Mouse (Mus musculus): ENCODE measurements around the gene Tcte1.

Tcte1 gene

DNA sequence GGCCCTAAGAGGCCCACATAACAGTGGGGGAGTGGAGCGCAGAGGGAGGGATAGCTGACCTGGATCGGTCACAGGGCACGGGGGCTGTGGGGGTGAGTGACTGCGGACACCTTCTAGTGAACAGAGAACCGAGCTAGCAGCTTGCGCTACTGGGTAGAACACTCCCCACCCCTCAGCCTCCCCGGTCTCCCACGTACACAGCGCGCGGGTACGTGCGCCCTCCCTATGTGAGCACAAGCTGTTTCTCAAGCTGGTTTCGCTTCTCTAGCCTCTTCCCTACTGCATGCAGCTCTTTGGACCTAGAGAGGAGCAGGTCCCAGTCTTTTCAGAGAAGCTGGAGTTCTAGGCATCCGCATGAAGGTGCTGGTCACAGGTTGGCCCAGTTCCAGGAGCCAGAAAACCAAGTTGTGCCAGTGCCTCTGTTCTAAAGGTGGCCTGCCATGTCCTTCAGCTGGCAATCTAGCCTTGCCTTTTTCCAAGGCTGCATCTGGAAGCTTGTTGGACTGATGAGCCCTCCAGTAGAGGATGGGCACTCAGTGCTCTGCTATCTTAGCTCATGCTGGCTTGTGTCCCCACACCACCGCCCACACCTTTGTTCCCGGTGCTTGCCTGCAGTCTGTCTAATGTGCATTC, 51.0 kb downstream of the Tcte1 start:
- Histone ChIP-seq H3K36me3 (ENCODE audit: insufficient read depth, low read length) (peaks cover 33% of the 10 kb centered on the region), H3K4me1 (replicated peaks; ENCODE audit: low read depth, low read length) (peaks cover 73% of the 10 kb centered on the region), H3K27me3 (ENCODE audit: insufficient read depth, low read length) (no peaks in the 10 kb centered on the region), H3K9me3 (ENCODE audit: low read length) (peaks cover 19% of the 10 kb centered on the region; the same call in 1 of the 2 replicates), H3K4me3 (replicated peaks; ENCODE audit: low read length) (peak overlapping the region; percentile 98)
- TF ChIP-seq NANOG (IDR thresholded peaks at IDR 0.05; ENCODE audit: borderline replicate concordance, low read length) (peak; percentile 41; the same call in 1 of the 2 replicates), POU5F1 (IDR thresholded peaks at IDR 0.05; ENCODE audit: borderline replicate concordance, low read length) (no peak)

DNA sequence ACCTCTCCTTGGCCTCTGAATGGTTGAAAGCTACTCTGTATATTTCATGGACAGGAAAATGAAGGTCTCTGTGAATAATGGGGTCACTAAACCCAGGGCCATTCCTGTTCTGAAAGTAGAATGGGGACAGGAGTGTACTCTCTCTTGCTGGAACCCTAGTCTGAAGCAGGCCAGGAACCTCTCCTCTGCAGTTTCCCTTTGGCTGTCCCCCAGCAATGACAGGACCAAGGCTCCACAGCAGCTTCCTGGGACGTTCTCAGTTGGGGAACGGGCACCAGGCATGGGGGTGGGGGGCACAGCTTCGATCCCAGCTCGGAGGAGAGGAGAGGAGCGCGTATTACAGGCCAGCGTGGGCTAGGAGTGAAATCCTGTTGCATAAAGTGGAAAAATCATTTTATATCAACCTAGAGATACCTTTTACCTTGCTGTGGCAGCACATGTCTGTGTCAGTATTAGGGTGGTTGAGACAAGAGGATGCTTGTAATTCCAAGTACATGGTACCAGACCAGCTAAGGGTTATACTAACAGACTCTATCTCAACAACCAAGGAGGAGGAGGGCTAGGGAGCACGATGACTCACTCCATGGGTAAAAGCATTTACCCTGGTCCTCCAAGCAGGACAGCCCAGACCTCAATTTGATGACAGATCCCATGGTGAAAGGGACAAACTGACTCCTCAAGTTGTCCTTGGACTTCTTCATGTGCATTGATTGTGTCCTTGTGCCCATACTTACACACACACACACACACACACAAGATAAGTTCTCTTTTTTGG, 52.1 kb downstream of the Tcte1 start:
- no peak for TF ChIP-seq POU5F1 (IDR thresholded peaks at IDR 0.05; ENCODE audit: borderline replicate concordance, low read length)
- TF ChIP-seq CTCF (conservative IDR thresholded peaks at IDR 0.05; ENCODE audit: low read length): no peak
- no peak for TF ChIP-seq NANOG (IDR thresholded peaks at IDR 0.05; ENCODE audit: borderline replicate concordance, low read length)

DNA sequence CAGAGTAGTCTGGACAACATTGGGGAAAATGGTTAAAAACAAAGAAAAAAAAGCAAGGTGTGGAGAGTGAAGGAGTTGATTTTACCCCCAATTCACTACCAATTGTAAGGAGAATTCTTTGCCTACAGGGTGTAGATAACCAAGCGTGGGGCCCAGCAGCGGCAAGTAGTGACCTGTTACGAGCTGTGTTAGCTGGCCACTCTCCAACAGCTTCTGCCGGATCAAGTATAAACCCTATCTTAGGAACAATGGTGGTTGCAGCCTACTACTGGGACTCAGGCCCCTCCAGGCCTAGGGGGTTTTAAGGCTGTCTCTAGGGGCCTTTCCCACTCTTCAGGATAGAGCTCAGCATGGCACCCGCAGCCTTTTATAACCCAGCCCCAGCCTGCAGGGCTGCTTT, 55.0 kb downstream of the Tcte1 start:
- H3K4me1 ChIP-seq (replicated peaks; ENCODE audit: low read depth, low read length): peaks cover 89% of the 10 kb centered on the region
- no peak overlapping the region for H3K4me3 ChIP-seq (replicated peaks; ENCODE audit: low read length)
- H3K36me3 ChIP-seq (ENCODE audit: insufficient read depth, low read length): peaks cover 4% of the 10 kb centered on the region
- H3K9me3 ChIP-seq (ENCODE audit: low read length): no peaks in the 10 kb centered on the region
- no peak for TF ChIP-seq POU5F1 (IDR thresholded peaks at IDR 0.05; ENCODE audit: borderline replicate concordance, low read length)
- no peak for TF ChIP-seq NANOG (IDR thresholded peaks at IDR 0.05; ENCODE audit: borderline replicate concordance, low read length)
- no peak for TF ChIP-seq CTCF (conservative IDR thresholded peaks at IDR 0.05; ENCODE audit: low read length)
- H3K27me3 ChIP-seq (ENCODE audit: insufficient read depth, low read length): no peaks in the 10 kb centered on the region

More for the DNA sequence above, 52.1 kb downstream of the Tcte1 start:
- Histone ChIP-seq H3K4me3 (replicated peaks; ENCODE audit: low read length) (peak overlapping the region; percentile 98), H3K36me3 (ENCODE audit: insufficient read depth, low read length) (peaks cover 23% of the 10 kb centered on the region), H3K9me3 (ENCODE audit: low read length) (peaks cover 8% of the 10 kb centered on the region; the same call in 1 of the 2 replicates), H3K27me3 (ENCODE audit: insufficient read depth, low read length) (no peaks in the 10 kb centered on the region), H3K4me1 (replicated peaks; ENCODE audit: low read depth, low read length) (peaks cover 73% of the 10 kb centered on the region)

DNA sequence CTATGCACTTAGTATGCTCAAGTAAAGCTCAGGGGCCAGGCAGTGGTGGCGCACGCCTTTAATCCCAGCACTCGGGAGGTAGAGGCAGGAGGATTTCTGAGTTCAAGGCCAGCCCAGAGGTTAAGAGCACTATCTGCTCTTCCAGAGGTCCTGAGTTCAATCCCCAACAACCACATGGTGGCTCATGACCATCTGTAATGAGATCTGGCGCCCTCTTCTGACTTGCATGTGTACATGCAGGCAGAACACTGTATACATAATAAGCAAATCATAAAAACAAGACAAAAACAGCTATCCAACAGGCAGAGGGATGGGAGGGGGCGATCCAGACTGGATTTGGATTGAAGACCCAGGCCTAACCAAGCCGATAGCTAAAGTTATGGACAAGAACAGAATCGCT, 55.6 kb downstream of the Tcte1 start:
- Histone ChIP-seq H3K4me1 (replicated peaks; ENCODE audit: low read depth, low read length) (peaks cover 95% of the 10 kb centered on the region), H3K4me3 (replicated peaks; ENCODE audit: low read length) (0 out of 2 replicates have a peak overlapping the region, but pooled peaks have one; percentile 41), H3K36me3 (ENCODE audit: insufficient read depth, low read length) (peaks cover 10% of the 10 kb centered on the region), H3K9me3 (ENCODE audit: low read length) (no peaks in the 10 kb centered on the region), H3K27me3 (ENCODE audit: insufficient read depth, low read length) (no peaks in the 10 kb centered on the region)
- TF ChIP-seq CTCF (conservative IDR thresholded peaks at IDR 0.05; ENCODE audit: low read length) (peak; percentile 62), NANOG (IDR thresholded peaks at IDR 0.05; ENCODE audit: borderline replicate concordance, low read length) (no peak), POU5F1 (IDR thresholded peaks at IDR 0.05; ENCODE audit: borderline replicate concordance, low read length) (no peak)

DNA sequence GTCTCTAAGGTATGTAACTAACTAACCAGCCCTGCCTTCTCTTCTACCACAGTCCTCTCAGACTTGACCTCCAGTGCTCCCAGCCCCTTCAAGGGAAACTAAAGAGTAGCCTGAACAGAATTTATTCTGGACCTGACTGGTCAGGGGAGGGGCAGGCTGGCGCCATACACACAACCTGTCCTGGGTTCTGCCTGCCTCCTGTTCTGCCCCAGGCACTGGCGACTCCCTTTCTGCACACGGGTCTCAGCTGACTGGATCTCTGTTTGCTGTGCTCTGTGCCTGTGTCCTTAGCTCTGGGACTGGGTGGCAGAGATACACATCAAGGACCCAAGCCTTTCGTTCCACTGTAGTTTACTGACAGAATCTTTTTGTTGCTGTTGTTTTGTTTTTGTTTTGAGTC, 56.3 kb downstream of the Tcte1 start:
- TF ChIP-seq POU5F1 (IDR thresholded peaks at IDR 0.05; ENCODE audit: borderline replicate concordance, low read length) (no peak), CTCF (conservative IDR thresholded peaks at IDR 0.05; ENCODE audit: low read length) (no peak), NANOG (IDR thresholded peaks at IDR 0.05; ENCODE audit: borderline replicate concordance, low read length) (no peak)
- Histone ChIP-seq H3K27me3 (ENCODE audit: insufficient read depth, low read length) (no peaks in the 10 kb centered on the region), H3K4me3 (replicated peaks; ENCODE audit: low read length) (peak overlapping the region; percentile 41), H3K36me3 (ENCODE audit: insufficient read depth, low read length) (peaks cover 17% of the 10 kb centered on the region), H3K4me1 (replicated peaks; ENCODE audit: low read depth, low read length) (peaks cover 96% of the 10 kb centered on the region), H3K9me3 (ENCODE audit: low read length) (no peaks in the 10 kb centered on the region)

DNA sequence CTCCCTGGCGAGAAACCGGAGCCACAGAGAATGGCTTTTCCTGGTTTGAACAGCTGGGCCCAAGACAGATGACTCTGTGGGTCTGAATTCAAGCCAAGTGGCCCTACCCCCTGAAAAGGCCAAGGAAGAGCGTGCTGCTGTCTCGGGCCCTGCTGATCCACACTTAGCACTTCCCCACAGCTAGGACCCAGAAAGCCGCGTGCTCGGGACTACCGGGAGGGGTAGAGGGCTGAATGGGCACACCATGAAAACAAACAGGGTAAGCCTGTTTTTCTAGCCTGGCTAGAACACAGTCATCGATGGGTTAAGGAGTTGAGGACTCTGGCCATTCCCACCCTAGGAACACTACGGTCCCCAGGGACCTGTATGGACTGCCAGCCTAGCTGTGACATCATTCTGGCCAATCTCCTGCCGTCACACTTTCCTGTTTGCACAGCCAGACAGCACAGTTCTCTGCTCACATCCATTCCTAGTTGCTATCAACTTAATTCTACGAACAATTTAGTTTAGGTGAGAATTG, 57.8 kb downstream of the Tcte1 start:
- H3K36me3 ChIP-seq (ENCODE audit: insufficient read depth, low read length): peaks cover 32% of the 10 kb centered on the region
- no peaks in the 10 kb centered on the region for H3K9me3 ChIP-seq (ENCODE audit: low read length)
- peaks cover 95% of the 10 kb centered on the region for H3K4me1 ChIP-seq (replicated peaks; ENCODE audit: low read depth, low read length)
- 0 out of 2 replicates have a peak overlapping the region, but pooled peaks have one; percentile 45 for H3K4me3 ChIP-seq (replicated peaks; ENCODE audit: low read length)
- H3K27me3 ChIP-seq (ENCODE audit: insufficient read depth, low read length): no peaks in the 10 kb centered on the region
- no peak for TF ChIP-seq CTCF (conservative IDR thresholded peaks at IDR 0.05; ENCODE audit: low read length)
- no peak for TF ChIP-seq POU5F1 (IDR thresholded peaks at IDR 0.05; ENCODE audit: borderline replicate concordance, low read length)
- no peak for TF ChIP-seq NANOG (IDR thresholded peaks at IDR 0.05; ENCODE audit: borderline replicate concordance, low read length)

DNA sequence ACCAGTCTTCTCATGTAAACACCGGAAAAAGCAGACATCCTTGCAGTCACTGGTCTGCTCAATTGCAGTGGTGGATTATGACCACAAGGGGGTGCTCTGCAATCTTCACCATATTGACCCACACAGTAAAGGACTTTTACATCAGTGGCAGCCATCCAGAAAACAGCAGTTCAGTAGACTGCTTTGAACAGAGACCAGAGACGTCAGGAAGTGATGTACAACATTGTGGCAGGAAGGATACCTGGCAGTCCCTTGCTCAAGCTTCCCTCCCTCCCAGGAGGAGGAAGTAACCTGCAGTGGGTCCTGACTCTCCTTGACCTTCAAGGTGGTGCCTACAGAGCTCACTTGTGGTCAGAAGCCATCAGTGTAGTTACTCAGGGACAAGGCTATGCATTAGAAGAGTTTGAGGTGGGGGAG, 58.3 kb downstream of the Tcte1 start:
- Histone ChIP-seq H3K36me3 (ENCODE audit: insufficient read depth, low read length) (peaks cover 37% of the 10 kb centered on the region), H3K27me3 (ENCODE audit: insufficient read depth, low read length) (no peaks in the 10 kb centered on the region), H3K4me3 (replicated peaks; ENCODE audit: low read length) (no peak overlapping the region), H3K9me3 (ENCODE audit: low read length) (no peaks in the 10 kb centered on the region), H3K4me1 (replicated peaks; ENCODE audit: low read depth, low read length) (peaks cover 94% of the 10 kb centered on the region)
- no peak for TF ChIP-seq POU5F1 (IDR thresholded peaks at IDR 0.05; ENCODE audit: borderline replicate concordance, low read length)
- TF ChIP-seq CTCF (conservative IDR thresholded peaks at IDR 0.05; ENCODE audit: low read length): peak; percentile 97

DNA sequence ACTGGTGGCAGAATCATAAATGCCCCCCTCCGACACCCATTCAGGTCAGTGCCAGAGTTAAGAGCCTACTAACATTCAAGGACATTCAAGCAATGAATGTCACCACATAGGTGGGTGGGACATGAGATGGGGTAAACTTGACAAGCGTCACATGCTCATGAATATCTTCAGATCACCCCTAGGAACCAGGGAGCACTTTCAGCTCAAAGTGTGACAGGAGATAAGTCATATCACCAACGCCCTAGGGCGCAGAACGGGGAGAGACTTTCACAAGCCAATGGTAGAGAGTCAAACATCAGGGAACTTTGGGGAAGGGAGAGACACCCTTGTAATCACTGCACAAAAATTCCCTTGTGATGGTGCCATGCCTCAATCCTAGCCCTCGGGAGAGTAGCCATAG, 59.0 kb downstream of the Tcte1 start:
- Histone ChIP-seq H3K36me3 (ENCODE audit: insufficient read depth, low read length) (peaks cover 43% of the 10 kb centered on the region), H3K9me3 (ENCODE audit: low read length) (no peaks in the 10 kb centered on the region), H3K4me1 (replicated peaks; ENCODE audit: low read depth, low read length) (peaks cover 94% of the 10 kb centered on the region), H3K4me3 (replicated peaks; ENCODE audit: low read length) (no peak overlapping the region), H3K27me3 (ENCODE audit: insufficient read depth, low read length) (no peaks in the 10 kb centered on the region)
- TF ChIP-seq NANOG (IDR thresholded peaks at IDR 0.05; ENCODE audit: borderline replicate concordance, low read length) (no peak), CTCF (conservative IDR thresholded peaks at IDR 0.05; ENCODE audit: low read length) (no peak), POU5F1 (IDR thresholded peaks at IDR 0.05; ENCODE audit: borderline replicate concordance, low read length) (no peak)

Data from E14TG2a.4 (cell line).